Comparison of ENCODE assay signal across 25 mouse cellular contexts in genomic region chr12:70010356-70010755, GRCm38 (mm10).
"Had no signal": no experiment of that assay in that cellular context is flagged by ENCODE, and none has a peak within 500 bp of the region (broad histone marks: within the 10 kb centered on the region; RNA-seq: fewer than 3 reads in every experiment).

No protein-coding gene starts in this region.

- H3K9ac ChIP-seq: heart, embryonic 13.5 days; heart, embryonic 15.5 days; hindbrain, embryonic 13.5 days; hindbrain, embryonic 15.5 days; intestine, embryonic 15.5 days; limb, embryonic 13.5 days; limb, embryonic 15.5 days; liver, embryonic 12.5 days; liver, embryonic 14.5 days had no signal

- H3K4me3 ChIP-seq: heart, adult 2 months; heart, embryonic 13.5 days; heart, embryonic 15.5 days; hindbrain, embryonic 13.5 days; hindbrain, embryonic 15.5 days; intestine, embryonic 15.5 days; layer of hippocampus, adult 2 months; left cerebral cortex, adult 2 months; limb, embryonic 13.5 days; limb, embryonic 15.5 days; liver, embryonic 12.5 days had no signal

- H3K4me1 ChIP-seq: heart, embryonic 13.5 days; heart, embryonic 15.5 days; hindbrain, embryonic 13.5 days; hindbrain, embryonic 15.5 days; intestine, embryonic 15.5 days; limb, embryonic 13.5 days; limb, embryonic 15.5 days; liver, embryonic 12.5 days had no signal

- H3K27me3 ChIP-seq: heart, embryonic 13.5 days; heart, embryonic 15.5 days; hindbrain, embryonic 13.5 days; hindbrain, embryonic 15.5 days; intestine, embryonic 15.5 days; limb, embryonic 13.5 days; limb, embryonic 15.5 days; liver, embryonic 12.5 days had no signal

- H3K27ac ChIP-seq: heart, adult 2 months; heart, embryonic 13.5 days; heart, embryonic 15.5 days; hindbrain, embryonic 13.5 days; hindbrain, embryonic 15.5 days; hindbrain, postnatal 0 days; intestine, embryonic 15.5 days; layer of hippocampus, adult 2 months; left cerebral cortex, adult 2 months; limb, embryonic 13.5 days; limb, embryonic 15.5 days; liver, embryonic 12.5 days; liver, embryonic 14.5 days had no signal

- H3K4me2 ChIP-seq: heart, embryonic 11.5 days; heart, embryonic 13.5 days; heart, embryonic 15.5 days; hindbrain, embryonic 13.5 days; hindbrain, embryonic 15.5 days; intestine, embryonic 15.5 days; limb, embryonic 13.5 days; limb, embryonic 15.5 days; liver, embryonic 12.5 days had no signal

- DNase-seq: gastrocnemius, postnatal 25 days; heart, adult 11 months; heart, adult 2 months; heart, postnatal 14 days; heart, postnatal 36 days; kidney, adult 18-20 months; kidney, adult 8-10 months; kidney, postnatal 10 days; kidney, postnatal 25 days; kidney, postnatal 4 days; left cerebral cortex, postnatal 4 days had no signal

- H3K9me3 ChIP-seq: hindbrain, embryonic 15.5 days; intestine, embryonic 15.5 days; limb, embryonic 15.5 days had no signal

- ATAC-seq: hindbrain, postnatal 0 days; intestine, embryonic 15.5 days; intestine, postnatal 0 days; liver, embryonic 12.5 days had no signal
